Mouse (Mus musculus) cerebellum, adult 2 months (tissue): ENCODE measurements around the gene Lrtm1.

Experiments
- CTCF ChIP-seq: fragments of 200-500 bp; IDR thresholded peaks from 2 replicates; pipeline ENCODE4 v1.5.1; 2011; ENCODE audit warnings: low read depth, mild to moderate bottlenecking, control low read depth, low read length, moderate library complexity, borderline replicate concordance; ENCODE audit not compliant: insufficient read depth
- POLR2A ChIP-seq: fragments of 200-500 bp; IDR thresholded peaks from 2 replicates; pipeline ENCODE4 v1.6.1; 2011; ENCODE audit warnings: low read length, control low read depth, borderline replicate concordance; ENCODE audit not compliant: insufficient read depth

GRCm38 (mm10) chr14:29018316-29019000 is 450 bp downstream of the Lrtm1 start:
- TF ChIP-seq CTCF: no peak
- no peak for TF ChIP-seq POLR2A
